8 mouse cellular contexts compared by ENCODE assay signal in genomic region chr1:75211141-75211708, GRCm38 (mm10). TPM values are rescaled to one million over a fixed set of nuclear protein-coding genes. Genes with fewer than 3 reads are reported as not detected.
DNase-seq lines count a peak whose midpoint lies in the region; ATAC-seq and TF ChIP-seq lines count a peak whose summit lies in the region.

No protein-coding gene starts in this region.

- DNase-seq in gastrocnemius, adult 2 months = no peak
- DNase-seq in gastrocnemius, postnatal 10 days = no peak
- DNase-seq in thymus, adult 2 months = no peak
- no peak for DNase-seq in thymus, adult 18-20 months
- DNase-seq in stomach, postnatal 0 days (ENCODE audit: low spot score) = no peak
- DNase-seq in embryo, embryonic 10.5 days (ENCODE audit: low spot score) = no peak
- no peak for DNase-seq in natural killer cell, adult 2 months (ENCODE audit: low spot score in 2 of 2)

- no peaks in the 10 kb centered on the region for H3K9me3 ChIP-seq in limb, embryonic 15.5 days
- H3K9me3 ChIP-seq in stomach, postnatal 0 days (ENCODE audit: control insufficient read depth, low read length) = no peaks in the 10 kb centered on the region

- peak overlapping the region; percentile 91 for H3K27ac ChIP-seq in gastrocnemius, adult 2 months
- no peak overlapping the region for H3K27ac ChIP-seq in thymus, adult 2 months (ENCODE audit: control insufficient read depth, insufficient read depth, low read length)
- H3K27ac ChIP-seq in limb, embryonic 15.5 days = peak overlapping the region; percentile 65
- H3K27ac ChIP-seq in stomach, postnatal 0 days (replicated peaks) = peak overlapping the region; percentile 76

- peak overlapping the region; percentile 96 for H3K9ac ChIP-seq in limb, embryonic 15.5 days
- H3K9ac ChIP-seq in stomach, postnatal 0 days (ENCODE audit: low read length) = peak overlapping the region; percentile 96

- peak overlapping the region; percentile 85 for H3K4me2 ChIP-seq in limb, embryonic 15.5 days
- peak overlapping the region; percentile 95 for H3K4me2 ChIP-seq in stomach, postnatal 0 days (replicated peaks; ENCODE audit: low read depth)

- no peak for TF ChIP-seq CTCF in gastrocnemius, adult 2 months (IDR thresholded peaks at IDR 0.05)
- no peak for TF ChIP-seq CTCF in thymus, adult 2 months (IDR thresholded peaks at IDR 0.05; ENCODE audit: borderline replicate concordance, control insufficient read depth, extremely low read depth, insufficient read depth, low read length, poor library complexity)
- TF ChIP-seq CTCF in stomach, postnatal 0 days (IDR thresholded peaks at IDR 0.05; ENCODE audit: low read depth) = no peak

- no peak for ATAC-seq in limb, embryonic 15.5 days (ENCODE audit: insufficient number of reproducible peaks, low FRiP score, low TSS enrichment, low read depth)
- ATAC-seq in stomach, postnatal 0 days (ENCODE audit: low FRiP score, low TSS enrichment) = no peak

- no peak for TF ChIP-seq EP300 in stomach, postnatal 0 days (optimal IDR thresholded peaks at IDR 0.05)

- no peaks in the 10 kb centered on the region for H3K27me3 ChIP-seq in thymus, adult 2 months (ENCODE audit: control insufficient read depth, insufficient read depth, low read length)
- no peaks in the 10 kb centered on the region for H3K27me3 ChIP-seq in limb, embryonic 15.5 days
- H3K27me3 ChIP-seq in stomach, postnatal 0 days (ENCODE audit: control insufficient read depth, insufficient read depth, low read length) = no peaks in the 10 kb centered on the region

- WGBS in thymus, adult 2 months = 8% methylated on average over 17 of the region's 17 CpGs
- WGBS in limb, embryonic 15.5 days = 10% methylated on average over 17 of the region's 17 CpGs
- WGBS in stomach, postnatal 0 days = 10% methylated on average over 17 of the region's 17 CpGs

- H3K36me3 ChIP-seq in thymus, adult 2 months (ENCODE audit: control insufficient read depth, insufficient read depth, low read length) = peaks cover 15% of the 10 kb centered on the region
- peaks cover 42% of the 10 kb centered on the region for H3K36me3 ChIP-seq in limb, embryonic 15.5 days
- H3K36me3 ChIP-seq in stomach, postnatal 0 days (ENCODE audit: control insufficient read depth, insufficient read depth, low read length) = peaks cover 9% of the 10 kb centered on the region; the same call in 1 of the 2 replicates

- no peak for TF ChIP-seq POLR2A in thymus, adult 2 months (IDR thresholded peaks at IDR 0.05; ENCODE audit: control insufficient read depth, extremely low read depth, insufficient read depth, low read length, poor library complexity)

- peak overlapping the region; percentile 97 for H3K4me3 ChIP-seq in gastrocnemius, adult 2 months
- H3K4me3 ChIP-seq in thymus, adult 2 months (ENCODE audit: control insufficient read depth, insufficient read depth, low read length) = peak overlapping the region; percentile 58
- peak overlapping the region; percentile 86 for H3K4me3 ChIP-seq in limb, embryonic 15.5 days
- H3K4me3 ChIP-seq in stomach, postnatal 0 days (ENCODE audit: low read depth, low read length) = peak overlapping the region; percentile 91

- peaks cover 55% of the 10 kb centered on the region for H3K4me1 ChIP-seq in thymus, adult 2 months (replicated peaks; ENCODE audit: control insufficient read depth, insufficient read depth, low read length)
- H3K4me1 ChIP-seq in limb, embryonic 15.5 days = peaks cover 40% of the 10 kb centered on the region
- H3K4me1 ChIP-seq in stomach, postnatal 0 days (replicated peaks; ENCODE audit: control insufficient read depth, insufficient read depth) = no peaks in the 10 kb centered on the region; the same call in 1 of the 2 replicates

- intact Hi-C loops in gastrocnemius, adult 2 months (cut with DNase I) = loop anchor here (2.0 kb wide), 1 partner anchor 18 kb away; the partner anchor contains the start of genes Ankzf1 and Atg9a

RNA-seq across cellular contexts. Expression of gene Stk16, which starts 0.6 kb away (rescaled TPM):
- 10 to 100 TPM; 18.8 to 20.2 TPM for total RNA-seq in gastrocnemius, adult 2 months (2021)
- total RNA-seq in gastrocnemius, postnatal 10 days (2021) = 10 to 100 TPM; 31.8 to 40.3 TPM
- polyA plus RNA-seq in thymus, adult 2 months (2012; rRNA removed) = 340 and 342 TPM in 2 replicates
- polyA plus RNA-seq in limb, embryonic 15.5 days (2015; fragmentation: Nextera tagmentation; extraction: Ambion mirVana) = 119 TPM in 2 replicates
- polyA plus RNA-seq in stomach, postnatal 0 days (2015; fragmentation: Nextera tagmentation; extraction: Ambion mirVana) = 57.9 and 58.1 TPM in 2 replicates

RNA-seq across cellular contexts. Expression of gene Glb1l, which starts 0.6 kb away (rescaled TPM):
- 1 to 10 TPM; 1.0 to 1.5 TPM for total RNA-seq in gastrocnemius, adult 2 months (2021)
- total RNA-seq in gastrocnemius, postnatal 10 days (2021) = 1 to 10 TPM; 6.5 to 8.6 TPM
- polyA plus RNA-seq in thymus, adult 2 months (2012; rRNA removed) = 11.7 and 14.4 TPM in 2 replicates
- polyA plus RNA-seq in limb, embryonic 15.5 days (2015; fragmentation: Nextera tagmentation; extraction: Ambion mirVana) = 16.7 and 19.0 TPM in 2 replicates
- 5.2 and 7.1 TPM in 2 replicates for polyA plus RNA-seq in stomach, postnatal 0 days (2015; fragmentation: Nextera tagmentation; extraction: Ambion mirVana)

RNA-seq across cellular contexts. Expression of gene Tuba4a, which starts 8.4 kb away (rescaled TPM):
- total RNA-seq in gastrocnemius, adult 2 months (2021) = 1,000 to 10,000 TPM; 1,043 to 1,330 TPM
- total RNA-seq in gastrocnemius, postnatal 10 days (2021) = 100 to 1,000 TPM; 490 to 573 TPM
- polyA plus RNA-seq in thymus, adult 2 months (2012; rRNA removed) = 139 and 162 TPM in 2 replicates
- 124 and 168 TPM in 2 replicates for polyA plus RNA-seq in limb, embryonic 15.5 days (2015; fragmentation: Nextera tagmentation; extraction: Ambion mirVana)
- polyA plus RNA-seq in stomach, postnatal 0 days (2015; fragmentation: Nextera tagmentation; extraction: Ambion mirVana) = 314 and 325 TPM in 2 replicates

RNA-seq across cellular contexts. Expression of gene Atg9a, which starts 19.2 kb away (rescaled TPM):
- total RNA-seq in gastrocnemius, adult 2 months (2021) = 100 to 1,000 TPM; 107 to 113 TPM
- 10 to 100 TPM; 50.8 to 51.0 TPM for total RNA-seq in gastrocnemius, postnatal 10 days (2021)
- 79.1 and 81.6 TPM in 2 replicates for polyA plus RNA-seq in thymus, adult 2 months (2012; rRNA removed)
- 33.9 TPM in 2 replicates for polyA plus RNA-seq in limb, embryonic 15.5 days (2015; fragmentation: Nextera tagmentation; extraction: Ambion mirVana)
- polyA plus RNA-seq in stomach, postnatal 0 days (2015; fragmentation: Nextera tagmentation; extraction: Ambion mirVana) = 17.4 and 18.8 TPM in 2 replicates

RNA-seq across cellular contexts. Expression of gene Ankzf1, which starts 19.3 kb away (rescaled TPM):
- total RNA-seq in gastrocnemius, adult 2 months (2021) = 1 to 10 TPM; 5.5 to 5.9 TPM
- total RNA-seq in gastrocnemius, postnatal 10 days (2021) = 1 to 10 TPM; 6.8 to 9.4 TPM
- polyA plus RNA-seq in thymus, adult 2 months (2012; rRNA removed) = 22.7 and 24.0 TPM in 2 replicates
- 28.0 and 30.7 TPM in 2 replicates for polyA plus RNA-seq in limb, embryonic 15.5 days (2015; fragmentation: Nextera tagmentation; extraction: Ambion mirVana)
- polyA plus RNA-seq in stomach, postnatal 0 days (2015; fragmentation: Nextera tagmentation; extraction: Ambion mirVana) = 12.9 and 13.6 TPM in 2 replicates
